Mouse (Mus musculus): ENCODE data around the gene Hk2. TPM values are rescaled to one million over a fixed set of nuclear protein-coding genes. Genes with fewer than 3 reads are reported as not detected.
"Not testable (repeated sequence)": the region's sequence is repeated elsewhere in the genome, so short reads cannot be mapped to it uniquely, and the experiment has no call there.

The Hk2 gene
- total RNA-seq, 2 experiments from 2014 or later: 50.0 to 61.7 TPM

GRCm38 (mm10) chr6:82689474-82689873 lies 84.8 kb downstream of the Hk2 start:
- DNase-seq: no peak

- not testable (repeated sequence) for DNase-seq
Observed at GRCm38 (mm10) chr6:82688586-82688985, 85.7 kb downstream of the Hk2 start.

GRCm38 (mm10) chr6:82684136-82684535 lies 90.1 kb downstream of the Hk2 start:
- DNase-seq: no peak

- DNase-seq: not testable (repeated sequence)
Observed at GRCm38 (mm10) chr6:82679286-82679685, 95.0 kb downstream of the Hk2 start.

- DNase-seq: not testable (repeated sequence)
Observed at GRCm38 (mm10) chr6:82677629-82678028, 96.6 kb downstream of the Hk2 start.

Other genes with a start within 250 kb of the Hk2 start
- 10 to 100 TPM; 26.1 to 28.9 TPM for gene Pole4, start 69.1 kb downstream of the Hk2 start, total RNA-seq (2021)
- gene Sema4f, start 165.3 kb upstream of the Hk2 start, total RNA-seq (2021): under 1 TPM; 0.47 to 0.49 TPM
- under 1 TPM in 1 of 2 experiments, not detected in 1; 0.49 TPM for gene M1ap, start 172.4 kb upstream of the Hk2 start, total RNA-seq (2021)